Mouse (Mus musculus): ENCODE results near the gene Ddc. TPM values are rescaled to one million over a fixed set of nuclear protein-coding genes. Genes with fewer than 3 reads are reported as not detected.

Ddc gene
- polyA plus RNA-seq, 1 experiment from 2014 or later, result 10.2 TPM

DNA sequence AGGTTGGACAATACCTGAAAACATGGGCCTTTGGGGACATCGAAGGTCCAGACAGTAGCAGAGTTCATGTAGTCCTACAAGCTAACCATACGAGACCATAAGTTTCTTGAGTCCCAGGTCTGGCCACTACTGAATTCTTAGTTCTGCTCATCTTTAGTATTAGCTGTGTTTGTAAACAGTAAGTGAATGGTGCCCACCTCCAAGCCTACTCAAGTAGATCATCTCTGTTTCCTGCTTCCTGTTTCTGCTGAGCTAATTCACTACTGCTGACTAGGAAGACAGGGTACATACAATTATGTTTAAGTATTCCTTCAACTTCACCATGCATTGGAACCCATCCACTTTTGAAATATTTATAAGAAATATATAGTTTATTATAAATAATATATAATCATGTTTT, 129.9 kb downstream of the Ddc start:
- no peaks in the 10 kb centered on the region for H3K36me3 ChIP-seq (ENCODE audit: control insufficient read depth, insufficient read depth, low read length)
- no peak overlapping the region for H3K27ac ChIP-seq (replicated peaks; ENCODE audit: low read depth, low read length)
- DNase-seq (ENCODE audit: low spot score) (no peak), ATAC-seq (ENCODE audit: insufficient number of reproducible peaks, low FRiP score, low TSS enrichment, low read depth) (no peak)
- H3K9ac ChIP-seq (ENCODE audit: low read length), result no peak overlapping the region
- 89% methylated on average over 2 of the region's 2 CpGs for WGBS
- H3K4me1 ChIP-seq (ENCODE audit: control insufficient read depth, insufficient read depth, low read length), result no peaks in the 10 kb centered on the region
- H3K9me3 ChIP-seq (ENCODE audit: control insufficient read depth, low read length), result no peaks in the 10 kb centered on the region
- H3K27me3 ChIP-seq (ENCODE audit: control insufficient read depth, insufficient read depth, low read length), result no peaks in the 10 kb centered on the region
- H3K4me2 ChIP-seq (ENCODE audit: low read depth, severe bottlenecking), result no peak overlapping the region
- H3K4me3 ChIP-seq (ENCODE audit: low read depth, low read length), result no peak overlapping the region

DNA sequence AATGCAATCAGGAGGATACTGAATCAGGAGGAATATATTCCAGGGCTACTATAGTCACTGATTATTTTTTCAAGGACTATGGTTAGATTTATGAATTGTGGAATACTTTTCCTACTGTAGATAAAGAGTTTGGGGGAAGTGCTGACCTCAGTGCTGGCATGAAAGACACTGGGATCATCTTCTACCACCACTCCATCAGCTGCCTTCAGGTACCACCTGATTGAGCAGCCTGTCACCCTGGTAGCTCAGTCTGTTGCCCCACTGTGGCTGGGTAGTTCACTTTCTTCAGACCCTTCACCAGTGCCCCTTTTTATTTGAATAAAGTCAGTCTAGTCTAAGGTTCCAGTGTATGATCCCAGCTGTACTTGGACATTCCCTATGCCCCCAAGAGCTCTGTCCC, 131.2 kb downstream of the Ddc start:
- H3K9me3 ChIP-seq (ENCODE audit: control insufficient read depth, low read length), result no peaks in the 10 kb centered on the region
- DNase-seq (ENCODE audit: low spot score), result no peak
- no peak overlapping the region for H3K4me3 ChIP-seq (ENCODE audit: low read depth, low read length)
- H3K4me1 ChIP-seq (ENCODE audit: control insufficient read depth, insufficient read depth, low read length), result no peaks in the 10 kb centered on the region
- H3K27me3 ChIP-seq (ENCODE audit: control insufficient read depth, insufficient read depth, low read length), result no peaks in the 10 kb centered on the region
- H3K9ac ChIP-seq (ENCODE audit: low read length), result no peak overlapping the region
- no peak overlapping the region for H3K4me2 ChIP-seq (ENCODE audit: low read depth, severe bottlenecking)
- ATAC-seq (ENCODE audit: insufficient number of reproducible peaks, low FRiP score, low TSS enrichment, low read depth), result no peak
- no peak overlapping the region for H3K27ac ChIP-seq (replicated peaks; ENCODE audit: low read depth, low read length)
- no peaks in the 10 kb centered on the region for H3K36me3 ChIP-seq (ENCODE audit: control insufficient read depth, insufficient read depth, low read length)

DNA sequence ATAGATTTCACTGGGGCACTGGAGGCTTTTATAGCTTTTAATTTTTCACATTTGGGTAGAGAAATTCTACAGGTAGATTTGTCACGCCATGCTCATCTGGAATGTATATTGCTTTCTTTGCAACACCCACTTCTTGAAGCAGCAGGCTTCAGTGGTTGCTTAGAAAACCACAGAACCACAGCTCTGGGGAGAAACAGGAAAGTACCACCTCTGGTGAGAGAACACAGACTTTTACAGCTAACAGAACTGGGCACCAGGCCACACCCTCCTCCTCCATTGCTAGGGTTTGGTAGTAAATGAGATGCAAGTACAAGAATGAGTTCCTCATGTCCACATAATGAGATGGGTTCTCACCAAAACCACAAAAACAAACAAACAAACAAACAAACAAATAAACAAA, 131.8 kb downstream of the Ddc start:
- Histone ChIP-seq H3K4me2 (ENCODE audit: low read depth, severe bottlenecking) (no peak overlapping the region), H3K27ac (replicated peaks; ENCODE audit: low read depth, low read length) (no peak overlapping the region), H3K9ac (ENCODE audit: low read length) (no peak overlapping the region), H3K4me1 (ENCODE audit: control insufficient read depth, insufficient read depth, low read length) (no peaks in the 10 kb centered on the region), H3K36me3 (ENCODE audit: control insufficient read depth, insufficient read depth, low read length) (no peaks in the 10 kb centered on the region), H3K9me3 (ENCODE audit: control insufficient read depth, low read length) (no peaks in the 10 kb centered on the region), H3K27me3 (ENCODE audit: control insufficient read depth, insufficient read depth, low read length) (no peaks in the 10 kb centered on the region), H3K4me3 (ENCODE audit: low read depth, low read length) (no peak overlapping the region)
- 91% methylated on average over 1 of the region's 1 CpGs for WGBS
- no peak for DNase-seq (ENCODE audit: low spot score)
- no peak for ATAC-seq (ENCODE audit: insufficient number of reproducible peaks, low FRiP score, low TSS enrichment, low read depth)

DNA sequence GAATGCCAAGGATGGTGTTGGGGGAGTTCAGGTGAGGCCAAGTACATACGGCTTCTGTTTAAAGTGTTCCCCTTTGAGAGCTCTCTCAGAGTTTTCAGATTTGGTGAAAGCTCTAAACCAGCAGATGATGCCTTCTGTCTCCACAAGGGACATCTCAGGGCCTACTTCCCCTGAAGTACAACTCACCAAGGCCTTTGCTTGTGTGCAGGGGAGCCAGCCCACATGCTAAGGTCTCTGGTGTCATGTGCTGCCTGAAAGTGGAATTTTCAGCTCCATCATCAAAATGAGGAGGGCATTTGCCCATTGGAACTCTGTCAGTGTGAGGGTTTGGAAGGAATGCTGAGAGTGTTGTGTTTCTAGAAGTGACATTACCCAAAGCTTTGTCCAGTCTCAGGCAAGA, 132.5 kb downstream of the Ddc start:
- DNase-seq (ENCODE audit: low spot score) (no peak), ATAC-seq (ENCODE audit: insufficient number of reproducible peaks, low FRiP score, low TSS enrichment, low read depth) (no peak)
- no peak overlapping the region for H3K4me2 ChIP-seq (ENCODE audit: low read depth, severe bottlenecking)
- H3K27ac ChIP-seq (replicated peaks; ENCODE audit: low read depth, low read length), result no peak overlapping the region
- WGBS, result 87% methylated on average over 1 of the region's 1 CpGs
- H3K27me3 ChIP-seq (ENCODE audit: control insufficient read depth, insufficient read depth, low read length), result no peaks in the 10 kb centered on the region
- H3K4me3 ChIP-seq (ENCODE audit: low read depth, low read length), result no peak overlapping the region
- H3K36me3 ChIP-seq (ENCODE audit: control insufficient read depth, insufficient read depth, low read length), result no peaks in the 10 kb centered on the region
- H3K4me1 ChIP-seq (ENCODE audit: control insufficient read depth, insufficient read depth, low read length), result no peaks in the 10 kb centered on the region
- no peak overlapping the region for H3K9ac ChIP-seq (ENCODE audit: low read length)
- H3K9me3 ChIP-seq (ENCODE audit: control insufficient read depth, low read length), result no peaks in the 10 kb centered on the region

Other genes starting within 250 kb of the Ddc start
- gene Ikzf1, start 213.1 kb downstream of the Ddc start, polyA plus RNA-seq (2014; fragmentation: Nextera tagmentation; extraction: Ambion mirVana), result 1.7 and 1.9 TPM in 2 replicates
- 96.7 and 102 TPM in 2 replicates for gene Fignl1, start 89.2 kb downstream of the Ddc start, polyA plus RNA-seq (2014; fragmentation: Nextera tagmentation; extraction: Ambion mirVana)
- gene Grb10, start 140.5 kb upstream of the Ddc start, polyA plus RNA-seq (2014; fragmentation: Nextera tagmentation; extraction: Ambion mirVana), result 234 and 283 TPM in 2 replicates